Mouse (Mus musculus): ENCODE data around the gene Pkp3.

DNA sequence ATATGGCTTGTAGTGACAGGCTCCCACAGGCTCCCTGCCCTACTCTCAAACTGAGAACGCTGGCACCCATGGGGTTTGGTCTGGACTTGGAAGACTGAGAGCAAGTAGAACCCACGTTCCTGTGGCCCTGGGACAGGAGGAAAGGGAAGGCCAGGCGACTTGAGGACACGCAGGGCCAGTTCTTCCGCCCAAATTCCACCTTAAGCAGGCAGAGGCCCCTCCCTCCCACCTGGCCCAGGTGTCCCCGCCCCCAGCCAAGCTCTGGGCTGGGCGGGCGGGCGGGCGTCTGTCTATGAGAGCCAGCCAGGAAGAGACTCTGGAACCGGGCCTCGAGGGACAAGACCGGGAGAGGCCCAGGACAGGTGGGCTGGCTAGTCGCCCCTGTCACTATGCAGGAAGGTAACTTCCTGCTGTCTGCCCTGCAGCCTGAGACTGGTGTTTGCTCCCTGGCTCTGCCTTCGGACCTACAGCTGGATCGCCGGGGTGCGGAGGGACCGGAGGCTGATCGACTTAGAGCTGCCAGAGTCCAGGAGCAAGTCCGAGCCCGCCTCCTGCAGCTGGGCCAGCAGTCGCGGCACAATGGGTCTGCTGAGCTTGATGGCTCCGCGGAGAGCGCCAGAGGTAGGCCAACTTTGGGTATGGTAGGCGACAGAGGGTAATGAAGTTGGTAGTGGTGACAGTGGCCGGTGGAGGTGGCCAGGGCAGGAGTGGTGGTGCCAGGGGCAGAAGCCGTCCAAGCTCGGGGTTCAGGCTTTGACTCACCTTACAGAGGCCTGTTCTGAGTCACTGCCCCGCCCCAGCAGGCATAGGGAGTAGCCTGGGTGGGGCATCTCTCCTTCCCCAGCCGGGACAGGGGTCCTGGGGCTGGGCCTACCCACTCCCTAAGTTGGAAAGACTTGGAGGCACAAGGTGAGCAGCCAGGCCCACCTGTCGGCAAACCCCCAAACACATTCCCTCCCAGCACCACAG, 1.7 kb downstream of the Pkp3 start:
- TF ChIP-seq TAL1 (IDR thresholded peaks at IDR 0.05; ENCODE audit: low read length) (no peak), NELFE (IDR thresholded peaks at IDR 0.05; ENCODE audit: low read depth, low read length) (no peak), POLR2AphosphoS5 (IDR thresholded peaks at IDR 0.05; ENCODE audit: borderline replicate concordance, low read depth, low read length) (no peak), UBTF (IDR thresholded peaks at IDR 0.05; ENCODE audit: borderline replicate concordance, insufficient read depth, low read depth, low read length) (no peak), EP300 (IDR thresholded peaks at IDR 0.05; ENCODE audit: low read depth in 1 of 2, low read length in 2 of 2) (no peak), MEF2A (IDR thresholded peaks at IDR 0.05; ENCODE audit: extremely low read depth, insufficient replicate concordance, low read depth, low read length, poor library complexity, severe bottlenecking) (no peak), CTCF (IDR thresholded peaks at IDR 0.05 in 2 of 3, conservative IDR thresholded peaks at IDR 0.05 in 1 of 3; ENCODE audit: control insufficient read depth in 1 of 3, insufficient read depth in 1 of 3, low read depth in 2 of 3, low read length in 3 of 3, poor library complexity in 1 of 3, severe bottlenecking in 1 of 3) (no peak), CHD2 (IDR thresholded peaks at IDR 0.05; ENCODE audit: low read length) (no peak), ZMIZ1 (IDR thresholded peaks at IDR 0.05; ENCODE audit: low read depth, low read length) (no peak)

Measured in MEL (cell line).